Mouse (Mus musculus): ENCODE measurements at regions not wholly inside any gene's neighbourhood (a gene's known extent, or its start where the extent isn't known, plus 50 kb on each side); places are given as distances from the start of the nearest gene placed in this dataset.

DNA sequence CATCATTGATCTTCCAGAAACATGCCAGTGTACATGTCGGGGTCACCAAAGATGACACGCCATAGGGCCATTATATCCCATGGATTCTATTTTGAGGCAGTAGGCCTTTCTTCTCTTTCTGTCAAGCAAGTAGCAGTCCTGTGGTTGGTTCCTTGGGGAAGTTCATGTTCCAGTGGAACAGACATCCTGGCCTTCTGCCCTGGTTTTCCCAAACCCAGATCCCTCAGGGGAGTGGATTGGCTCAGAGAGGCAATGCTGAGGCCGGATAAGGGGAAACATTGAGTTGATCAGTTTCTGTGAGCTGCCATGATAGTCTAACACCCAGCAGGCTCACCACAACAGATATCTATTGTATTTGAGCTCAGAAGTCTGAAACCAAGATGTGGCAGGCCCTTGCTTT is 125.9 kb downstream of the Pdgfra start:
- H3K9me3 ChIP-seq (ENCODE audit: control insufficient read depth, low read length), result no peaks in the 10 kb centered on the region
- WGBS, result 96% methylated on average over 3 of the region's 3 CpGs
- no peaks in the 10 kb centered on the region for H3K36me3 ChIP-seq (ENCODE audit: control insufficient read depth, insufficient read depth, low read length)
- H3K27ac ChIP-seq (ENCODE audit: low read length), result no peak overlapping the region
- peaks cover 8% of the 10 kb centered on the region; the same call in 1 of the 2 replicates for H3K4me1 ChIP-seq (ENCODE audit: control insufficient read depth, insufficient read depth, low read length)
- H3K4me3 ChIP-seq (ENCODE audit: low read length), result no peak overlapping the region
- no peak for ATAC-seq
- no peaks in the 10 kb centered on the region for H3K27me3 ChIP-seq (replicated peaks; ENCODE audit: control insufficient read depth, insufficient read depth, low read length)
- H3K4me2 ChIP-seq (ENCODE audit: low read depth, low read length), result no peak overlapping the region
- H3K9ac ChIP-seq (ENCODE audit: low read depth, low read length), result no peak overlapping the region

DNA sequence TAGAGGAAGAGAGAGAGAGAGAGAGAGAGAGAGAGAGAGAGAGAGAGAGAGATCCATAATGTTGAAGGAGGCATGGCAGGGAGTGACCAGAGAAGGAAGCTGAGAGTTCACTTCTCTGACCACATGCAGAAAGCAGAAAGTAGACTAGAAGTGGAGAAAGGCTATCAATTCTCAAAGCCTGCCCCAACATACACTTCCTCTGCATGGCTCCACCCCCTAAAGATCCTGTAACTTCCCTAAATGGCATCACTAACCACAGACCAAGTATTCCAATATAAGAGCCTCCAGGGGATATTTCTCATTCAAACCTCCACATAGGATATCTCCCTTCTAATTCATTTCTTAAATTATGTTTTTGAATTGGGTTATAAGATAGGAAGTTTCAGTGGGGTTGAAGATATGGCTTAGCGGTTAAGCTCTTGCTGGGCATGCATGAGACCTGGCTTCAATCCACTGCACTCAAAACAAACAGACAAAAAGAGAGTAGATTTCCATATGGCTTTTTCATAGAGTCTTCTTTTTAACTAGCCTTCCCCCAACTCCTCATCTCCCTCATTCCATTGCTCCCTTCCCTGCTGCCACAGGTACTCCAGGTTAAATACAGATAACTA is 127.6 kb downstream of the Pdgfra start:
- H3K36me3 ChIP-seq (ENCODE audit: control insufficient read depth, insufficient read depth, low read length), result no peaks in the 10 kb centered on the region
- H3K27ac ChIP-seq (ENCODE audit: low read length), result no peak overlapping the region
- WGBS, result 84% methylated on average over 1 of the region's 1 CpGs
- H3K4me2 ChIP-seq (ENCODE audit: low read depth, low read length), result no peak overlapping the region
- no peaks in the 10 kb centered on the region for H3K9me3 ChIP-seq (ENCODE audit: control insufficient read depth, low read length)
- H3K27me3 ChIP-seq (replicated peaks; ENCODE audit: control insufficient read depth, insufficient read depth, low read length), result no peaks in the 10 kb centered on the region
- ATAC-seq, result no peak
- no peak overlapping the region for H3K9ac ChIP-seq (ENCODE audit: low read depth, low read length)
- H3K4me3 ChIP-seq (ENCODE audit: low read length), result no peak overlapping the region
- peaks cover 8% of the 10 kb centered on the region; the same call in 1 of the 2 replicates for H3K4me1 ChIP-seq (ENCODE audit: control insufficient read depth, insufficient read depth, low read length)

DNA sequence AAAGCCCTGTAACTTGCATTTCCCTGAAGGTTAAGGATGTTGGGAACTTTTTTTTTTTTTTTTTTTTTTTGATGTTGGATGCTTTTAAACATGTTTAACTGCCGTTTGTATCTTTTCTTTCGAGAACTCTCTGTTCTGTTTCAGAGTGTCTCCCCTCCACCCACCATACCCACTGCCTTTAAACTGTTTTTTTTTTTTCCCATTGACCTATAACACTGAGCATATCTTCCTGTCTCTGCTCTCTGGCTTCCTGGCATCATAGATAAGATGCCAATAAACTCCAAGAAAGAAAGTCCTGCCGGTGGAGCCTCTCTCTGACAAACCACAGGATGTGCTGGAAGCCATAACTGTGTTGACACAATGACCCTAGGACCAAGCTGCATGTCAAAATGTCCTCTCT is 128.6 kb downstream of the Pdgfra start:
- Histone ChIP-seq H3K27ac (ENCODE audit: low read length) (no peak overlapping the region), H3K9me3 (ENCODE audit: control insufficient read depth, low read length) (no peaks in the 10 kb centered on the region), H3K4me3 (ENCODE audit: low read length) (no peak overlapping the region), H3K27me3 (replicated peaks; ENCODE audit: control insufficient read depth, insufficient read depth, low read length) (no peaks in the 10 kb centered on the region), H3K4me1 (ENCODE audit: control insufficient read depth, insufficient read depth, low read length) (peaks cover 8% of the 10 kb centered on the region; the same call in 1 of the 2 replicates), H3K4me2 (ENCODE audit: low read depth, low read length) (no peak overlapping the region), H3K9ac (ENCODE audit: low read depth, low read length) (no peak overlapping the region), H3K36me3 (ENCODE audit: control insufficient read depth, insufficient read depth, low read length) (no peaks in the 10 kb centered on the region)
- 53% methylated on average over 3 of the region's 3 CpGs for WGBS
- ATAC-seq, result no peak

DNA sequence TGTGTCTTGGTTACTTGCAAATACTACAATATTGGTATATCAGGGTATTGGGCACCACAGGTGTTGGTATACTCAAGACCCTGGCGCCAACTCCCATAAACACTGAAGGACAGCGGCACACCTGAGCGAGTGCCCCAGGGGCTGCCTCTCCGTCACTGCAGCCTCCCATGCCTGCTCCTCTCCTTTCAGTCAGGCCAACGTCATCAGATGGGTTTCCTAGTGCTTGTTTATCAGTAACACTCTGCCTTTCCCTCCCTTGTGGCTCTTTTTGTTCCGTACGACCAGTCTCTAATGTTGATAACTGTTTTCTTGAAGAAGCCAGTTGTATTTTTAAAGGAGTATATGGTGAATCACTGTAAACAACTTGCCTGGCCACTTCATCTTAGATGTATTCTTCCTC is 129.4 kb downstream of the Pdgfra start:
- 85% methylated on average over 7 of the region's 7 CpGs for WGBS
- Histone ChIP-seq H3K36me3 (ENCODE audit: control insufficient read depth, insufficient read depth, low read length) (no peaks in the 10 kb centered on the region), H3K4me3 (ENCODE audit: low read length) (no peak overlapping the region), H3K27me3 (replicated peaks; ENCODE audit: control insufficient read depth, insufficient read depth, low read length) (no peaks in the 10 kb centered on the region), H3K9ac (ENCODE audit: low read depth, low read length) (no peak overlapping the region), H3K4me1 (ENCODE audit: control insufficient read depth, insufficient read depth, low read length) (peaks cover 8% of the 10 kb centered on the region; the same call in 1 of the 2 replicates), H3K4me2 (ENCODE audit: low read depth, low read length) (no peak overlapping the region), H3K9me3 (ENCODE audit: control insufficient read depth, low read length) (no peaks in the 10 kb centered on the region), H3K27ac (ENCODE audit: low read length) (no peak overlapping the region)
- no peak for ATAC-seq

DNA sequence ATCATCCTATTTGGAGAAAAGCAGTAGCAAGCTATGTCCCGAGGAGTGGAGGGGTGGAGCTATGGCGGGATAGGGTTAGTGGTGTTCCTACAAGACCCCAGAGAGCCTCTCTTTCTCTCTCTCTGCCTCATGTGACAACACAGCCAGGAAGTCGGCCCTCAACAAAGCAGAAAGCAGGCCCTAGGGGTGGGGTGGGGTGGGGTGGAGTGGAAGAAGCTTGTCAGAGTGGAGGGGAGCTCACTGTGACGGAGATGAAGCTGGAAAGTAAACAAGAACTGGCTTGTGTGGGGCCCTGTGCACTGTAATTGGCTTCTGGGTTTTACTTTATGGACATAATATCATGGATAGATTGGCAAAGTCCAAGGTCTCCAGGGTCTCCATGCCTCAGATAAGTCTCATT is 130.5 kb downstream of the Pdgfra start:
- Histone ChIP-seq H3K4me3 (ENCODE audit: low read length) (no peak overlapping the region), H3K9ac (ENCODE audit: low read depth, low read length) (no peak overlapping the region), H3K9me3 (ENCODE audit: control insufficient read depth, low read length) (no peaks in the 10 kb centered on the region), H3K4me1 (ENCODE audit: control insufficient read depth, insufficient read depth, low read length) (peaks cover 8% of the 10 kb centered on the region; the same call in 1 of the 2 replicates), H3K4me2 (ENCODE audit: low read depth, low read length) (no peak overlapping the region), H3K27me3 (replicated peaks; ENCODE audit: control insufficient read depth, insufficient read depth, low read length) (no peaks in the 10 kb centered on the region), H3K36me3 (ENCODE audit: control insufficient read depth, insufficient read depth, low read length) (no peaks in the 10 kb centered on the region), H3K27ac (ENCODE audit: low read length) (no peak overlapping the region)
- 21% methylated on average over 4 of the region's 4 CpGs for WGBS
- peak; percentile 88 for ATAC-seq

DNA sequence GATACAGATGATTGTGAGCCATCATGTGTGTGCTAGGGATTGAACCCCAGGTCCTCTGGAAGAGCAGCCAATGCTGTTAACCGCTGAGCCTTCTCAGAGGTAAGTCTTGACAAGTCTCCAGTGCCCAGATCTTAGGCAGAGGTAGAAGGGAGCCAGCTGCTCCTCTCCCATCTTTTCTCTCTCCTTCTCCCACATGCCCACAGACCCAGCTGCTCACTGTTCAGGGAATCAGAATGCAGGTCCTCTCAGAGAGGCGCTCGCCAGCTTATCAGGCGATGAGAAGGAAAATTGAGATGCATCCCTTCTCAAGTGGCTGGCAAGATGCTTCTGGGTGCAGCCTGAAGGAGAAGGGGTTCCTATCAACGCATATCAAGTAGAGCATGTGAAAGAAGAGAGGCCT is 131.7 kb downstream of the Pdgfra start:
- ATAC-seq, result no peak
- no peaks in the 10 kb centered on the region for H3K27me3 ChIP-seq (replicated peaks; ENCODE audit: control insufficient read depth, insufficient read depth, low read length)
- no peak overlapping the region for H3K27ac ChIP-seq (ENCODE audit: low read length)
- WGBS, result 83% methylated on average over 5 of the region's 5 CpGs
- no peaks in the 10 kb centered on the region for H3K9me3 ChIP-seq (ENCODE audit: control insufficient read depth, low read length)
- H3K4me3 ChIP-seq (ENCODE audit: low read length), result no peak overlapping the region
- H3K36me3 ChIP-seq (ENCODE audit: control insufficient read depth, insufficient read depth, low read length), result no peaks in the 10 kb centered on the region
- H3K9ac ChIP-seq (ENCODE audit: low read depth, low read length), result no peak overlapping the region
- peaks cover 8% of the 10 kb centered on the region; the same call in 1 of the 2 replicates for H3K4me1 ChIP-seq (ENCODE audit: control insufficient read depth, insufficient read depth, low read length)
- no peak overlapping the region for H3K4me2 ChIP-seq (ENCODE audit: low read depth, low read length)

DNA sequence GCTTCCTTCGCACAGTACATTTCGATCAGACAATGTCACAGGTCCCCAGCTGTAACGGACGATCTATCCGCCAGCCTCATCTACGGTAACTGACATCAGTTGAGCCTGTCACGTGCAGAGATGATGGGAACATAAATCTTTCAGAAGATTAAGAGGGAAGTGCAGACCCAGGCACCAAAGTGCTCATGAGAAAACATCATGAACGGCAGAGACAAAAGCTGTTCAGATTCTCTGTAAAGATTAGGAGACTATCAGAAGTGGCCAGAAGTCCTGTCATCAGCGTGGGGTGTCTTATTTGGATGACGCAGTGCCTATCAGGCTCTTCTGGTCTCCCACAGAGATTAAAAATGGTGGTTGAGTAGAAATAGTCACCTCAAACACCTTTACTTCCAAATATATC is 133.9 kb downstream of the Pdgfra start:
- no peak for ATAC-seq
- H3K4me3 ChIP-seq (ENCODE audit: low read length), result no peak overlapping the region
- H3K36me3 ChIP-seq (ENCODE audit: control insufficient read depth, insufficient read depth, low read length), result no peaks in the 10 kb centered on the region
- no peaks in the 10 kb centered on the region for H3K9me3 ChIP-seq (ENCODE audit: control insufficient read depth, low read length)
- no peak overlapping the region for H3K9ac ChIP-seq (ENCODE audit: low read depth, low read length)
- H3K27me3 ChIP-seq (replicated peaks; ENCODE audit: control insufficient read depth, insufficient read depth, low read length), result no peaks in the 10 kb centered on the region
- peaks cover 8% of the 10 kb centered on the region; the same call in 1 of the 2 replicates for H3K4me1 ChIP-seq (ENCODE audit: control insufficient read depth, insufficient read depth, low read length)
- H3K27ac ChIP-seq (ENCODE audit: low read length), result no peak overlapping the region
- 77% methylated on average over 10 of the region's 10 CpGs for WGBS
- H3K4me2 ChIP-seq (ENCODE audit: low read depth, low read length), result no peak overlapping the region

DNA sequence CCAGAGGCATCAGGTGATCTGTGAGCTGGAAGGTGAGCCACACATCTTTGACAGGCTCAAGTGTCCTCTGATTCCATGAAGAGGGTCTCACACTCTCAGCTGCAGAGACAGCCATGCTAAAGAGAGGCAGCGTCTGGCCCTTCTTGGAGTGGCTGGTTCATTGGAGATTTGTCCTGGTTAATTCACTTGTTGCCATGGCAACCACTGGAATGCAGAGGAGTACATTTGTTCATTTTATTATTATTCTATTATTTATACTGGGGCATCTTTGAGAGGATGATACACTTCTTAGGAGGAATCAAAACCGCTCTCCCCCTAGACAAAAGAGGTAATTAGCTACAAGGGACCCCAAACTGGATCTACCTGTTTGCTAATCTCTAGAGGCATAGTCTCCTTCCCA is 143.6 kb downstream of the Pdgfra start:
- 70% methylated on average over 2 of the region's 2 CpGs for WGBS
- ATAC-seq, result no peak
- H3K27me3 ChIP-seq (replicated peaks; ENCODE audit: control insufficient read depth, insufficient read depth, low read length), result no peaks in the 10 kb centered on the region

DNA sequence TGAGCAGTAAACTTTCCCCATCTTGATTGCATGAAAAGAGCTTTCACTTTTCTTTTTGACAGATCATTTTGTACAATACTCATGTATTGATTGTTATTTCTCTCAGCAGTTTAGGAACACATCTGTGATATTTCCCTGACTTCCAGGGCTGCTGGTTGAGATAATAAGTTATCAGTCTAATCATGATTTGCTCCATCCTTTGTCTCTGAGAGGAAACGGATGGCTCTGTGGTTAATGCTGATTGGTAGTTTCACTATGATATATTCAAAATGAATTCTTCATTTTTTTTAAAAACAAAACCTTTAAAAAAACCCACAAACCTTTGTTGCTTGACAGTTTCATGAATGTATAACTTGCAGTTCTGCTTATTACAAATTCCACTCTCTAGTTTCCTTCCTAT is 160.8 kb downstream of the Pdgfra start:
- no peaks in the 10 kb centered on the region for H3K36me3 ChIP-seq (ENCODE audit: control insufficient read depth, insufficient read depth, low read length)
- H3K9me3 ChIP-seq (ENCODE audit: control insufficient read depth, low read length), result no peaks in the 10 kb centered on the region
- WGBS, result 83% methylated on average over 1 of the region's 1 CpGs
- H3K4me2 ChIP-seq (ENCODE audit: low read depth, low read length), result no peak overlapping the region
- H3K9ac ChIP-seq (ENCODE audit: low read depth, low read length), result no peak overlapping the region
- H3K4me3 ChIP-seq (ENCODE audit: low read length), result no peak overlapping the region
- ATAC-seq, result no peak
- H3K27me3 ChIP-seq (replicated peaks; ENCODE audit: control insufficient read depth, insufficient read depth, low read length), result no peaks in the 10 kb centered on the region
- no peak overlapping the region for H3K27ac ChIP-seq (ENCODE audit: low read length)
- no peaks in the 10 kb centered on the region for H3K4me1 ChIP-seq (ENCODE audit: control insufficient read depth, insufficient read depth, low read length)

More for the DNA sequence above, 143.6 kb downstream of the Pdgfra start:
- no peak overlapping the region for H3K27ac ChIP-seq (ENCODE audit: low read length)
- H3K9me3 ChIP-seq (ENCODE audit: control insufficient read depth, low read length), result no peaks in the 10 kb centered on the region
- H3K4me2 ChIP-seq (ENCODE audit: low read depth, low read length), result no peak overlapping the region
- H3K4me3 ChIP-seq (ENCODE audit: low read length), result no peak overlapping the region
- no peaks in the 10 kb centered on the region for H3K36me3 ChIP-seq (ENCODE audit: control insufficient read depth, insufficient read depth, low read length)
- no peak overlapping the region for H3K9ac ChIP-seq (ENCODE audit: low read depth, low read length)
- H3K4me1 ChIP-seq (ENCODE audit: control insufficient read depth, insufficient read depth, low read length), result no peaks in the 10 kb centered on the region

DNA sequence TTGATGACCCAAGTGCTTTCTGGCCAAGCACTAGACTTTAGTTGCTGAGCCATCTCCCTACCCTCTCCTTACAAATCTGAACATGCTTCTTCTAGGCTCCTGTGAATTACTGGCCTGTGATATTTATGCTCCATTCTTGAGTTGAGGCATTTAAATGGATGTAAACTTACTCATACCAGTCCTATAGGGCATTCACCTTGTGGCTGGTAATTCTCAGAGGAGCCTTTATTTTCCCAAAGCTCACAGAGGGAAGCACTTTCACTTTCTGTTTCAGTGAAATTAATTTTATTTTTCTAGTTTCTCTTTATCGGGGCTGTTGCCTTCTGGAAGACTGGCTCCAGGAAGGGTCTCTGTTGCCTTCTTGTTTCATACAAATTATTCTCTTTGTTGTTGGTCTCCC is 163.9 kb downstream of the Pdgfra start:
- no peak overlapping the region for H3K4me3 ChIP-seq (ENCODE audit: low read length)
- H3K27me3 ChIP-seq (replicated peaks; ENCODE audit: control insufficient read depth, insufficient read depth, low read length), result no peaks in the 10 kb centered on the region
- no peak for ATAC-seq
- 66% methylated on average over 1 of the region's 1 CpGs for WGBS
- no peak overlapping the region for H3K27ac ChIP-seq (ENCODE audit: low read length)
- H3K4me1 ChIP-seq (ENCODE audit: control insufficient read depth, insufficient read depth, low read length), result no peaks in the 10 kb centered on the region
- no peak overlapping the region for H3K9ac ChIP-seq (ENCODE audit: low read depth, low read length)
- 0 out of 2 replicates have a peak overlapping the region, but pooled peaks have one; percentile 14 for H3K4me2 ChIP-seq (ENCODE audit: low read depth, low read length)
- H3K9me3 ChIP-seq (ENCODE audit: control insufficient read depth, low read length), result no peaks in the 10 kb centered on the region
- H3K36me3 ChIP-seq (ENCODE audit: control insufficient read depth, insufficient read depth, low read length), result no peaks in the 10 kb centered on the region

Data from intestine, embryonic 16.5 days (tissue).